Mouse (Mus musculus) kidney, adult 2 months (tissue): ENCODE measurements around the gene Zfp618.

Source experiments
- CTCF ChIP-seq: fragments of 200-500 bp; conservative IDR thresholded peaks from 2 replicates; pipeline ENCODE4 v1.5.1; 2011; ENCODE audit warnings: low read depth, mild to moderate bottlenecking, control low read depth, low read length, moderate library complexity, mixed read lengths; ENCODE audit not compliant: insufficient read depth, insufficient read length
- POLR2A ChIP-seq: fragments of 200-500 bp; IDR thresholded peaks from one replicate; pipeline ENCODE4 v1.6.1; 2011; ENCODE audit warnings: low read depth, low read length, control low read depth

- TF ChIP-seq CTCF (no peak), POLR2A (no peak)
These were observed 72.2 kb downstream of the Zfp618 start for GRCm38 (mm10) chr4:63037555-63037954.
